Mouse (Mus musculus): ENCODE data around the gene Wt1. TPM values are rescaled to one million over a fixed set of nuclear protein-coding genes. Genes with fewer than 3 reads are reported as not detected.
A peak's percentile ranks its signal among the peaks of the same experiment; 100 is the strongest.

The Wt1 gene
- polyA plus RNA-seq, 1 experiment: 40.2 TPM

DNA sequence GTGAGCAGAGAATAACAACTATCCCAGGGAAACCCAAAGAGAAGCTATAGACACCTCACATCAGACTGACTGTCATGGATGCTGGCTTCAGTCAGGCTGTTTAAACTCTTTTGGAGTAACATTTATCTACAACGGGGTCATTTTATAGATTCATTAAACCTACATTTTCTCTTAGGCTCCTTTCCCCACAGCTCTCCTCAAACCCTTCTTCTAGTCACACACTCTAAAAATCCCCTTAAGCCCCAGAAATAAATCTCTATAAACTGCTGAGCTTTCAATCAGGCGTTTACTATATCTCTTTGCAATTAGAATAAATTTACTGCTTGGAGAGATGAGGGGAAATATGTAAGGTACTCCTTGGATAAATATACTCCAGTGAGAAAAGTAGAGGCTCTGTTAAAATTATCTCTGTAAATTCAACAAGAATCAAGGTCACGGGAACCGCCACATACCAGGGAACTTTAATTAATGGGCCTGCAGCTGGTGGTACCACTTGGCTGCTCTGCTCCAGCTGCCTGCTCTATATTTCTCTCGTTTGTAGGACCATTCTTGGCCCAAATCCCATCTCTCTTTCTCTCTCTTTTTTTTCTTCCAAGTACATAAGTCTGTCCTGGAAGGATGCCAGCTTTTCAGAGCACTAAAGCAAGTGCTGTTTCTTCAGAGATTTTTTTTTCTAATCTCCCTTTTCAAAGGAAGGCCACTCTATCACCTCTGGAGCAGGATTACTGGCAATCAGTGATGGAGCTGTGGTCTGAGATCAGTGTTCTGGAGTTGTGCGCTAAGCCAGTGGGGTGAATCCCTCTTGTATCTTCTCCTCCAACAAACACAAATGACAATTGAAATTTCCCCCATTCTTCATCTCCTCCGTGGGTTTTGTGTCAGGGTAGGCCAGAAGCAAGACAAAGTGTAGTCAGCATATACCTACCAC, 36.5 kb upstream of the Wt1 start:
- no peaks in the 10 kb centered on the region for H3K36me3 ChIP-seq (ENCODE audit: control insufficient read depth, insufficient read depth, low read length)
- H3K4me3 ChIP-seq (ENCODE audit: control insufficient read depth, low read depth, low read length): no peak overlapping the region
- H3K27ac ChIP-seq (ENCODE audit: control insufficient read depth, insufficient read depth, low read depth, low read length): peak overlapping the region; percentile 55
- H3K4me1 ChIP-seq (ENCODE audit: control insufficient read depth, insufficient read depth, low read length): no peaks in the 10 kb centered on the region; the same call in none of the 2 replicates
- no peaks in the 10 kb centered on the region for H3K27me3 ChIP-seq (ENCODE audit: control insufficient read depth, insufficient read depth, low read length)
- TF ChIP-seq CTCF (IDR thresholded peaks at IDR 0.05; ENCODE audit: control insufficient read depth, insufficient read depth, insufficient replicate concordance, low read depth, low read length) (no peak), POLR2A (IDR thresholded peaks at IDR 0.05; ENCODE audit: control insufficient read depth, low read depth, low read length) (no peak)

DNA sequence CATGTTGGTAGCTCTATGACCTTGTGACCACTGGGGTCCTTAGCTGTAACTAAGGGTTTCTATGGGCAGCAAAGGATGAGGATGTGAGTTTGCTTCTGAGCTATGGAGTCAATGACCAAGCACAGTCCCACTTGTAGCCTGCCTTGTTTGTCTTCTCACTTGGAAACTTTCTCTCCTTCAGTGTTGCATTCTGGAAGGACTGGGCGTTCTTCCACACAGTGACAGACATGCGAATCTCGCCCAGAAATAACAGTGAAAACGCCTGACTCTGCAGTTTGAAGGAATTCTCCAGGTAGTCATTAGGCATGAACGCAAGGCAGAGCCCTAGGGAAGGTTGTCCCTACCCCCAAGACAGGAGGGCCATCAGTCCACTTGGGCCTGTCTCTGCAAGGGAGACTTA, 35.3 kb upstream of the Wt1 start:
- Histone ChIP-seq H3K27ac (ENCODE audit: control insufficient read depth, insufficient read depth, low read depth, low read length) (peak overlapping the region; percentile 45; the same call in 1 of the 2 replicates), H3K4me3 (ENCODE audit: control insufficient read depth, low read depth, low read length) (no peak overlapping the region), H3K27me3 (ENCODE audit: control insufficient read depth, insufficient read depth, low read length) (no peaks in the 10 kb centered on the region), H3K36me3 (ENCODE audit: control insufficient read depth, insufficient read depth, low read length) (no peaks in the 10 kb centered on the region), H3K4me1 (ENCODE audit: control insufficient read depth, insufficient read depth, low read length) (no peaks in the 10 kb centered on the region; the same call in none of the 2 replicates)
- TF ChIP-seq POLR2A (IDR thresholded peaks at IDR 0.05; ENCODE audit: control insufficient read depth, low read depth, low read length) (no peak), CTCF (IDR thresholded peaks at IDR 0.05; ENCODE audit: control insufficient read depth, insufficient read depth, insufficient replicate concordance, low read depth, low read length) (no peak)

DNA sequence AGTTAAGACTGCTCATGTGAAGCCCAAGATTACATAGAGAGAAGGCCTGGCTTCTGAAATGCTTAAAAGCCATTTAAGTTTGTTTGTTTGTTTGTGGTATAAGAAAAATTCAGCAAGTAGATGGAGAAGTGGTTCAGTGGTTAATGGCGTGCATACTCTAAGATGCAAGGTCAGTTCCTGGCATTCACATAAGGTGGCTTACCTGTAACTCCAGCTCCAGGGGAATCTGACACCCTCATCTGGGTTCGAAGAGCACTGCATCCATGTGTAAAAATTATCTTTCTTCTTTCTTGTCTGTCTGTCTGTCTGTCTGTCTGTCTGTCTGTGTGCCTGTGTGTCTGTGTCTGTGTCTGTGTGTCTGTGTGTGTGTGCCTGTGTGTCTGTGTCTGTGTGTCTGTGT, 34.6 kb upstream of the Wt1 start, which contains the start of gene Gm11060:
TSS of gene Gm11060 (plus strand) at position 301 of the 400 bp plus-strand sequence.
- Histone ChIP-seq H3K27me3 (ENCODE audit: control insufficient read depth, insufficient read depth, low read length) (no peaks in the 10 kb centered on the region), H3K4me3 (ENCODE audit: control insufficient read depth, low read depth, low read length) (no peak within 1 kb of the TSS), H3K36me3 (ENCODE audit: control insufficient read depth, insufficient read depth, low read length) (no peaks in the 10 kb centered on the region), H3K4me1 (ENCODE audit: control insufficient read depth, insufficient read depth, low read length) (no peaks in the 10 kb centered on the region; the same call in none of the 2 replicates), H3K27ac (ENCODE audit: control insufficient read depth, insufficient read depth, low read depth, low read length) (peak within 1 kb of the TSS; percentile 45)
- no peak for TF ChIP-seq POLR2A (IDR thresholded peaks at IDR 0.05; ENCODE audit: control insufficient read depth, low read depth, low read length)
- no peak for TF ChIP-seq CTCF (IDR thresholded peaks at IDR 0.05; ENCODE audit: control insufficient read depth, insufficient read depth, insufficient replicate concordance, low read depth, low read length)

DNA sequence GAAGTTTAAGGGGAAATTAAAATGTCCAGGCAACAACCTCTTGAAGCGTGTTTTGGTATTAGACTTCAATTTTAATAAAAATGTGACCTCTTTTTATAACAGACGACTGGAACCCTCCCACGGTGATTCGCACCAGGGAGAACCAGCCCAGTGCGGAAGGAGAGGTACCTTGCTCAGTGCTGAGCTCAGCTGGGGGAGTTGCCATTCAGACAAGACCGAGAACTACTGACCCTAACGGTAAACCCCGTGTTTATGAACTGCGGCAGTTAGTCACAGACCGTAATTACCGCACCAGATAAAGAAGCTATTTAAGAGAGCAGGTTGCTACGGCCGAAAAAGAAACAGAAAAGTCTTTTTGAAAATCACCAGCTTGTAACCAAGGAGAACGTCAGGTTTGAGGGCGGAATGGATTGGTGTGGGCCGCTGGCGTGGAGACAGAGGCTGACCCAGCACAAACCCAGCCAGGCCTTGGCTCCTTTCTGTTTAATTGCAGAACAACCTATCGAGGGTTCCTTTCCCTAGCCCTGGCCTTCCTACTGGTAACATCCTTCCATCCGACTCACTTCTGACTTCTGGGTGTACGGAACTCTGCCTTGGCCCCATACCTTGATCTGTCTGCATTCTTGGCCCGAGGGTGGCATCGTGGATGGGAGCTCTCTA, 28.9 kb upstream of the Wt1 start:
- Histone ChIP-seq H3K27ac (ENCODE audit: control insufficient read depth, insufficient read depth, low read depth, low read length) (peak overlapping the region; percentile 87), H3K27me3 (ENCODE audit: control insufficient read depth, insufficient read depth, low read length) (no peaks in the 10 kb centered on the region), H3K36me3 (ENCODE audit: control insufficient read depth, insufficient read depth, low read length) (no peaks in the 10 kb centered on the region), H3K4me3 (ENCODE audit: control insufficient read depth, low read depth, low read length) (peak overlapping the region; percentile 52), H3K4me1 (ENCODE audit: control insufficient read depth, insufficient read depth, low read length) (peaks cover 10% of the 10 kb centered on the region)
- TF ChIP-seq POLR2A (IDR thresholded peaks at IDR 0.05; ENCODE audit: control insufficient read depth, low read depth, low read length) (no peak), CTCF (IDR thresholded peaks at IDR 0.05; ENCODE audit: control insufficient read depth, insufficient read depth, insufficient replicate concordance, low read depth, low read length) (no peak)

DNA sequence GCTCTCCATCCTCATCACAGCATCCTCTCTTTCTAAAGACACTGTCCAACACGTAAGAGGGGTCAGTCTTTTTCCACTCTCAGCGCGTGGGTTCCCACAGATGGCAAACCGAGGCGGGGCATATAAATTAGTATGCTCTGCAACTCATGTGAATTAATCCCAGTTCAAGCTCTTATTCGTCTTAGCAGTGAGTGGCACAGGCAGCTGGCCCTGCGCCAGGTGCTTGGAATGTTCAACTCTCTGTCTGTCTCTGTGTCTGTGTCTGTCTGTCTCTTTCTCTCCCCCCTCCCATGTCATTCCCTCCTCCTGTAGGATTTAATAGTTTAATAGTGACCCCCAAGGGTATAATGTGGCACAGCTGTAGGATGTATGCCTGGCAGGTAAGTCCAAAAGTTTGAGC, 26.9 kb upstream of the Wt1 start:
- Histone ChIP-seq H3K4me3 (ENCODE audit: control insufficient read depth, low read depth, low read length) (no peak overlapping the region), H3K4me1 (ENCODE audit: control insufficient read depth, insufficient read depth, low read length) (peaks cover 10% of the 10 kb centered on the region), H3K27me3 (ENCODE audit: control insufficient read depth, insufficient read depth, low read length) (no peaks in the 10 kb centered on the region)

DNA sequence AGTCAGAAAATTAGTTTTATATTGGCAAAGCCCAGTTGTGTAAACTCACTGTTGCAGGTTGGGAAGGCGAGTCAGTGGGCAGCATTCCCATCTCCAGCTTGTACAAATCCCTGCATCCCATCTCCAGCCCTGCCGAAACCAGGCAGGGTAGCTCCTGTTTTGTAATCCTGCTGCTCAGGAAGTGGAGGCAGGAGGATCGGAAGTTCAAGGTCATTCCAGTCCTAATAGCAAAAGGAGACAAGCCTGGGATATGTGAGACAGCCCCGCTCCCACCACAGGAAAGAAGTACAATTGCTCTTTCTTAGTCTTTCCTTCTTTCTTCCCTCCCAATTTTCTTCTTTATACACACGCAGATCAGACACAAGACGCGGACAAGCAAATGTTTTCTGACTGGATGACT, 25.8 kb upstream of the Wt1 start:
- H3K4me3 ChIP-seq (ENCODE audit: control insufficient read depth, low read depth, low read length): no peak overlapping the region
- no peaks in the 10 kb centered on the region for H3K36me3 ChIP-seq (ENCODE audit: control insufficient read depth, insufficient read depth, low read length)
- peaks cover 10% of the 10 kb centered on the region for H3K4me1 ChIP-seq (ENCODE audit: control insufficient read depth, insufficient read depth, low read length)
- no peaks in the 10 kb centered on the region for H3K27me3 ChIP-seq (ENCODE audit: control insufficient read depth, insufficient read depth, low read length)
- H3K27ac ChIP-seq (ENCODE audit: control insufficient read depth, insufficient read depth, low read depth, low read length): peak overlapping the region; percentile 7
- TF ChIP-seq POLR2A (IDR thresholded peaks at IDR 0.05; ENCODE audit: control insufficient read depth, low read depth, low read length): no peak

More for the DNA sequence above, 26.9 kb upstream of the Wt1 start:
- TF ChIP-seq POLR2A (IDR thresholded peaks at IDR 0.05; ENCODE audit: control insufficient read depth, low read depth, low read length): no peak
- no peak for TF ChIP-seq CTCF (IDR thresholded peaks at IDR 0.05; ENCODE audit: control insufficient read depth, insufficient read depth, insufficient replicate concordance, low read depth, low read length)
- Histone ChIP-seq H3K36me3 (ENCODE audit: control insufficient read depth, insufficient read depth, low read length) (no peaks in the 10 kb centered on the region), H3K27ac (ENCODE audit: control insufficient read depth, insufficient read depth, low read depth, low read length) (no peak overlapping the region)

DNA sequence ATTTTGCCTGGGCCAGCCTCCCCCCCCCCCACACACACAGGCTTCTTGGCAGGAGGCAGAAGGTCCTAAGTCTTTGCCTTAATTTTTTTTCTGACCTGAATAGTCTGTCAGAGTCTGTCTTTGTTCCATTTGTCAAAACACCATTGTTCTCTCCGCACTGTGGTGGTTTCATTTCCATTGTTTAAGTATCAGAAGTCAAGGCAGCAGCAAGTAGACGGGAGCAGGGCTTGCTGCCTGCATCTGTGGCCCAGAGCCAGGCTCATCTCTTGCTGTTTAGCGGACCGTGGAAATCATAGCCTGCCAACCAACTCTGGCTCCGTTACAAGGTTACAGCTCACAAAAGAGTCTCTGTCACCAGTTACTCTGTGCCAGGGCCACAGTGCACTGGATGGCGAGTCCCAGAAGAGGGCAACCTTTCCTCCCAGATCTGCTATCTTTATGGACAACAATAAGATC, 17.6 kb upstream of the Wt1 start:
- Histone ChIP-seq H3K4me3 (ENCODE audit: control insufficient read depth, low read depth, low read length) (no peak overlapping the region), H3K27me3 (ENCODE audit: control insufficient read depth, insufficient read depth, low read length) (no peaks in the 10 kb centered on the region)
- TF ChIP-seq CTCF (IDR thresholded peaks at IDR 0.05; ENCODE audit: control insufficient read depth, insufficient read depth, insufficient replicate concordance, low read depth, low read length) (no peak), POLR2A (IDR thresholded peaks at IDR 0.05; ENCODE audit: control insufficient read depth, low read depth, low read length) (no peak)

More for the DNA sequence above, 17.6 kb upstream of the Wt1 start:
- Histone ChIP-seq H3K27ac (ENCODE audit: control insufficient read depth, insufficient read depth, low read depth, low read length) (no peak overlapping the region), H3K36me3 (ENCODE audit: control insufficient read depth, insufficient read depth, low read length) (no peaks in the 10 kb centered on the region), H3K4me1 (ENCODE audit: control insufficient read depth, insufficient read depth, low read length) (peaks cover 5% of the 10 kb centered on the region)
